Mouse (Mus musculus): ENCODE results near the gene Ostm1.

GRCm38 (mm10) chr10:42691051-42691450 is 107.4 kb downstream of the Ostm1 start:
- TF ChIP-seq MAX (IDR thresholded peaks at IDR 0.05; ENCODE audit: low read depth) (no peak), TCF3 (IDR thresholded peaks at IDR 0.05; ENCODE audit: insufficient read length, low read depth) (no peak), POLR2AphosphoS2 (IDR thresholded peaks at IDR 0.05; ENCODE audit: insufficient read length, low read depth) (no peak), CEBPB (IDR thresholded peaks at IDR 0.05; ENCODE audit: insufficient read depth, poor library complexity, severe bottlenecking) (no peak), MYOG (IDR thresholded peaks at IDR 0.05; ENCODE audit: control insufficient read depth in 1 of 3, insufficient read depth in 1 of 3, insufficient read length in 2 of 3, low read depth in 2 of 3) (no peak)

Data from myocyte (in vitro differentiated cells).